Mouse (Mus musculus) G1E (cell line): ENCODE results near the gene Nup153.

ENCODE experiments used
- CTCF ChIP-seq: IDR thresholded peaks from 2 replicates; pipeline ENCODE4 v1.5.1; 2012; ENCODE audit warnings: low read depth, low read length, inconsistent platforms, mixed read lengths
- GATA1 ChIP-seq: IDR thresholded peaks from 2 replicates; pipeline ENCODE4 v1.6.1; 2012; ENCODE audit warnings: borderline replicate concordance, low read length, inconsistent platforms, mixed read lengths
- TAL1 ChIP-seq: conservative IDR thresholded peaks from 2 replicates; pipeline ENCODE4 v1.6.1; 2012; ENCODE audit warnings: low read depth, low read length, inconsistent platforms, mixed read lengths

GRCm38 (mm10) chr13:46669048-46669619 lies 58.6 kb downstream of the Nup153 start, which contains the start of gene Fam8a1:
- TF ChIP-seq CTCF (no peak), GATA1 (no peak), TAL1 (no peak)
